Mouse (Mus musculus) megakaryocyte-erythroid progenitor cell, adult 5 weeks (primary cell): ENCODE measurements around the gene Abcd4. TPM values are rescaled to one million over a fixed set of nuclear protein-coding genes. Genes with fewer than 3 reads are reported as not detected.

Experiments
- polyA plus RNA-seq: library from polyadenylated mRNA; stranded (reverse); fragments of >175 nt; gene quantifications from 2 replicates; pipeline ENCODE4 v1.2.3, GENCODE M21; 2012

Gene Abcd4
- 3.3 and 4.1 TPM in 2 replicates for polyA plus RNA-seq

GRCm38 (mm10) chr12:84616977-84617630, at the start of gene Abcd4:
Gene Abcd4, minus strand, starts transcription at chr12:84617413.

GRCm38 (mm10) chr12:84640654-84641053, 23.4 kb upstream of the Abcd4 start, which contains the start of gene Vrtn:
Gene Vrtn, plus strand, starts transcription at chr12:84641019.

GRCm38 (mm10) chr12:84569336-84569970, 47.8 kb downstream of the Abcd4 start, which contains the start of gene Vsx2:
Gene Vsx2, plus strand, starts transcription at chr12:84569762.

Other genes starting within 250 kb of the Abcd4 start
- 3.1 and 3.5 TPM in 2 replicates for gene Entpd5, start 208.4 kb downstream of the Abcd4 start, polyA plus RNA-seq
- gene Bbof1, start 208.3 kb downstream of the Abcd4 start, polyA plus RNA-seq: 1.1 and 1.7 TPM in 2 replicates
- gene Rnf113a2, start 200.2 kb downstream of the Abcd4 start, polyA plus RNA-seq: 31.4 and 37.9 TPM in 2 replicates
- 1.2 and 1.5 TPM in 2 replicates for gene Aldh6a1, start 166.4 kb downstream of the Abcd4 start, polyA plus RNA-seq
- gene Lin52, start 166.0 kb downstream of the Abcd4 start, polyA plus RNA-seq: 0.70 and 0.90 TPM in 2 replicates
- gene Vsx2, start 47.7 kb downstream of the Abcd4 start, polyA plus RNA-seq: not detected in 2 replicates
- gene Vrtn, start 23.6 kb upstream of the Abcd4 start, polyA plus RNA-seq: not detected in 2 replicates
- 0.10 and 0.22 TPM in 2 replicates for gene Syndig1l, start 81.4 kb upstream of the Abcd4 start, polyA plus RNA-seq
- gene Npc2, start 155.7 kb upstream of the Abcd4 start, polyA plus RNA-seq: 313 and 426 TPM in 2 replicates
- 30.2 and 32.4 TPM in 2 replicates for gene Isca2, start 155.8 kb upstream of the Abcd4 start, polyA plus RNA-seq